Mouse (Mus musculus): ENCODE results near the gene Thumpd2.

The Thumpd2 gene

DNA sequence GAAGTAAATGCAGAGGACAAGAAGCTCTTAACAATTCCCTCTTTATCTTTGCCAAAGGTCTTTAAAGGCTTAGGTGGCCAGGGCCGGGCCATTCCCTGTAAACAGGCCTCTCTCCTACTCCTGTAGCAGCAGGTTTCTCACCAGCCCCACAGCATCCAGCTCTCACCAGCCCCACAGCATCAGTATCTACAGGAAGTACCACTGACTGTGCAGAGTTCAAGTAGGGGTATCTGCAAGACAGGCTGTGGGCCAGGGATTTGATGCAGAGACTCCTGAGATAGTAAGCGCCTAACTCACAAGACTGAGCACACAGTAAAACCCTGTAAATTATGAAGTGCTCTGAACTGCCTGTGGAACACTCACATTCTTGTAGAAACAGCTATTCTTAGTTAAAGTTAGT is 31.9 kb downstream of the Thumpd2 start:
- DNase-seq (ENCODE audit: low read depth, low spot score): no peak

GRCm38 (mm10) chr17:81031830-81032442 is 32.9 kb downstream of the Thumpd2 start:
- no peak for DNase-seq (ENCODE audit: low read depth, low spot score)

DNA sequence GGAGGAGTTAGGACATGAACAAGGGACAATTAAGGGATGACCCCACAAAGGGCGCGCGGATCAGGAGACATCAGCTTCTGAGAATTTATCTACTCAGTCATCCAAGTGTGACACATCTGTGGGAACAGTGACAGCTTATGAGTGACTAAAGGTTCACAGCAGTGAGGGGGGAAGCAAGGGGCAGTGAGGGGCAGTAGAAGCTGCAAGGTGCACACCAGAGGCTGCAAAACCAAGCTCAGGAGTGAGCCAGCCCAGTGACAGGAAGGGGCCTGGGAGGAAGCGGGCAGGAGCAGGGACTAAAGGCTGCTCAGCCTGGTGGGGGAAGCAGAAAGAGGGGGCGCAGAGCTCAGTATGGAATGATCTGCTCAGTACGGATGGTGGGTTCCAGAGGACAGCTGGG is 37.6 kb downstream of the Thumpd2 start:
- no peak for DNase-seq (ENCODE audit: low read depth, low spot score)

DNA sequence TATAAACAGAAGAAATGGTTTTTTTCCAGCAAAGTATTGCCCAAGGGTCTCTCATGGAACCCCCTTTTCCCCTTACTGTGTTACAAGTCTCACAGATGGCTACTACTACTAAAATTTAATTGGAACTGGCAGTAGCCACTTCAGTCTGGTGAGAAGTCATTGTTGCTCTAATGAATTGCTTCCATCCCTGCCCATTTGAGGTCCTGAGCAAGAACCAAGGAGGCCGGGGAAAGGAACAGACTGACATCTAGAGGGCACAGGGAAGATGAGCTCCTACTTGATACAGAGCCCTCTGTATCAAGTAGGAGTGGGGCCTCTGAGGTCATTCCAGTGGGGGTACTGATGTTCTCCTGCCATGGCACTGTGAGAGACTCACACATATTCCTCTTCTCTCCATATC is 47.8 kb downstream of the Thumpd2 start:
- peak; percentile 24 for DNase-seq (ENCODE audit: low read depth, low spot score)

GRCm38 (mm10) chr17:81015814-81016447 is 49.0 kb downstream of the Thumpd2 start:
- peak; percentile 82 for DNase-seq (ENCODE audit: low read depth, low spot score)

DNA sequence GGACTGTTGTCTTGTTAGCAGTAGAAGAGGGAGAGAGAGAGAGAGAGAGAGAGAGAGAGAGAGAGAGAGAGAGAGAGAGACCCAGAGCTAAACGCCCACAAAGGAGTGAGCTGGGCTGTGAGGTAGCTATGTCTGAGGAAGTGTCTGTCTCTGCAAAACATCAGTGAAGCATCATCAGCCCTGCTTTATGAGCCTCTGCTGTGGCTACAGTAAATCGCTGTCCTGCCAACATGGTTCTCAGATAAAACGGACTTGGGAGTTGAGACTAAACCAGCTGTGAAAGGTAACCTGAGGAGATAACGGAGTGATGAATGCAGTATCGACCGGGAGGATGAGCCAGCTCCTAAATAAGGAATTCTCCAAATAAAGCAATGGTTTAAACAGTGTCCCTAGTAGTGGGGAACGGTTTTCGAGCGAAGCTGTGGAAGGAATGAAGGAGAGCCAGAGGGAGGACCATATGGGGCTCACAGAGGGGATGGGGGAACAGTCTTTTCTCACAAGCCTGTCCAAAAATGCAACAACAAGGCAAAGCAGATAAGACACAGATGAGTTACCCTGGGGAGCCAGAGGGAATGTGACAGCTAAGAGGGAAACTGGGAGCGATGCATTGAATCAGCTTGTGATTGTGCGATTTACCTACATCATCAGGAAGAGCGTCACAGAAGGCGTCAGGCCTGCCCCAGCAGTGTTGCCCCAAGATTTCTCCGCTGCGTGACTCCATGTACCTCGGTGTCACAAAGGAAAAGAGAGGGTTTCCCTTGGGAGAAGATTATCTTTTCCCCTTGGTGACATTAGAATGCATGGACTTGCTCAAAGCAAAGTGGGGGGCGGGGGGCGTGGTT is 53.8 kb downstream of the Thumpd2 start:
- DNase-seq (ENCODE audit: low read depth, low spot score): no peak

- no peak for DNase-seq (ENCODE audit: low read depth, low spot score)
These were observed 54.7 kb downstream of the Thumpd2 start for GRCm38 (mm10) chr17:81010199-81010598.

DNA sequence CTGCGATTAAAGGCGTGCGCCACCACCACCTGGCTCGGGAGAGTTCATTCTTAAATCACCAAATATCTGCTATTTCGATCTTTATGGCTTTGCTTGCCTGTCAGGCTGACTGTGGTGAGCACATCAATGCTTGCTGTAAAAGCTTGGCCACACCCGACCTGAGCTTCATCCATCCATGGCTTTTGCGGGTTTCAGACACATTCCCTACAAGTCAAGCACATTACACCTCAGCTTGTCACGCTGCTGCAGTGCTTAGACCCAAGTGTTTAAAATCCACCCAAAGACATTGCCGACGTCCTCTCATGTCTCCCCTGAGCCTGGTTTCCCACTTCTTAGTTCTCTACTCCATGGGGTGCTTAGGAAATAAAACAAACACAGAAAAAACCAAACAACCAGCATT is 55.8 kb downstream of the Thumpd2 start:
- DNase-seq (ENCODE audit: low read depth, low spot score): no peak

GRCm38 (mm10) chr17:81005292-81005691 is 59.6 kb downstream of the Thumpd2 start:
- DNase-seq (ENCODE audit: low read depth, low spot score): no peak

- DNase-seq (ENCODE audit: low read depth, low spot score): no peak
These were observed 60.4 kb downstream of the Thumpd2 start for GRCm38 (mm10) chr17:81004454-81004853.

DNA sequence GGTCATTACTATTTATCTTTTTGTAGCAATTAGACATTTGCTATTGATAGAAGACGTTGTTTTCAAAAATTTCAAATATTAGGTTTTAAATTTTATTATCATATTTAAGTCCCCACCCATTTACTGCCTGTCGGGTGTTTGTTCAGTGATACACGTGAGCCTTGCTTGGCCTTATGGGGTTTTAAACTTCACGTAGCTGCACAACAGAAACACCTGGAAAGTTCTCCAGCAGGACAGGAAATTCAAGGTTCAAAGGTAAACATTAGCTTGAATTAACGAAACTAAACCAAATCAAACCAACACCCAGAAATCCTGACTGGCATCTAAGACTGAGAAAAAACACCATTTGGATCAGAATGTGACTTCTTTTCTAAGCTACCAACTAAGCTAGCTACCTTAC is 62.8 kb downstream of the Thumpd2 start:
- DNase-seq (ENCODE audit: low read depth, low spot score): no peak

- DNase-seq (ENCODE audit: low read depth, low spot score): no peak
These were observed 63.2 kb downstream of the Thumpd2 start for GRCm38 (mm10) chr17:81001647-81002046.

DNA sequence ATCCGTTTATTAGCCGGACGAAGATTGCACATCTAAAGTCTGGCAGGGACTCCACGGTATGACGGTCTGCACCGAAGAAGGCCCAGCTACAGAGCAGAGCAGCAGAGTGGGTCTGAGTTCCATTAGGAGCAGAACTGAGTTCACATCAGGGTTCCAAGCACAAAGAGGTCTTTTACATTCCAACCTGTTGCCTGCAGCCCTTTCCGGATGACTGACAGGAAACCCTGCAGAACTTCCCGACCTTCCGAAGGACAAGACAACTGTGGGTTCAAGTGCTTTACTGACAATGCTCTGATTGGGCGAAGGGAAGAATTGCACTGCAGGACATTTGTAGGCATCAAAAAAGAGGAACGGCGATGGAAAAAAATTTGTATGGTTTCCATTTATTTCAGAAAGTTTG is 63.9 kb downstream of the Thumpd2 start:
- DNase-seq (ENCODE audit: low read depth, low spot score): peak; percentile 28

GRCm38 (mm10) chr17:80998958-80999357 is 65.9 kb downstream of the Thumpd2 start:
- no peak for DNase-seq (ENCODE audit: low read depth, low spot score)

- no peak for DNase-seq (ENCODE audit: low read depth, low spot score)
These were observed 67.7 kb downstream of the Thumpd2 start for GRCm38 (mm10) chr17:80997226-80997625.

- no peak for DNase-seq (ENCODE audit: low read depth, low spot score)
These were observed 73.3 kb downstream of the Thumpd2 start for GRCm38 (mm10) chr17:80991535-80992127.

- DNase-seq (ENCODE audit: low read depth, low spot score): no peak
These were observed 81.9 kb downstream of the Thumpd2 start for GRCm38 (mm10) chr17:80982976-80983375.

DNA sequence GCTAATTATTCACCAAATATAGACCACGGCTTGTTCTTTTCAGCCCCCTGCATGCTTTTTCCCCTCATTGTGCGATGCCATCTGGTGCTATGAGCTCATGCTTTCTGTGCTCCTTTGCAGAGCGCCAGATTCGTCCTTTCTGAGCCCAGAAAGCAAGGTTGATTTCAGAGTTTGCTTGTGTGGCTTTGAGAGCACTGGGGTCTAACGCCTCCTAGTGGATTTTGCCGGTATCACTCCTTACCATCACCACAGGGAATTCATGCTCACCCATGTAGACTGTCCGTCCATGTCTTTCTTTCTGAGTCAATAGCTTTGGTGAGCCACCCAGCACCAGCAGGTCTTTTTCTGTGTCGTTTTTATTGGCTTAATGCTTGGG is 82.5 kb downstream of the Thumpd2 start:
- DNase-seq (ENCODE audit: low read depth, low spot score): peak; percentile 77

- no peak for DNase-seq (ENCODE audit: low read depth, low spot score)
These were observed 83.0 kb downstream of the Thumpd2 start for GRCm38 (mm10) chr17:80981721-80982411.

GRCm38 (mm10) chr17:80980096-80980495 is 84.8 kb downstream of the Thumpd2 start:
- no peak for DNase-seq (ENCODE audit: low read depth, low spot score)

DNA sequence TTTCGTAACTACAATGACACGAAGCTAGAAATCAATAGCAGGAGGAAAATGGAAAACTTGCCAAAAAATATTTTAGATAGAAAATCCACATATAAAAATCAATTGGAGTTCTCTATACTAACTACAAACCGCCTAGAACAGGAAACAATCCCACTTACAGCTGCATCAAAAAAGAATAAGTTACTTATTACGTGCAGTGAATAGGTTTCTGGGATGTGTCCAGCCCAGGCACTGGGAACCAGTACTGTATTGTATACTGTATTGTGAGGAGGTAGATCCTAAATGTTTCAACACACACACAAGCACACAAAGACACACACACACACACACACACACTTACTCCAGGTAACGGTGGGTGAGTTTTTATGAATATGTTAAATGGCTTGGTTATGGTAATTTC is 87.6 kb downstream of the Thumpd2 start:
- no peak for DNase-seq (ENCODE audit: low read depth, low spot score)
